Mouse (Mus musculus): ENCODE data around the gene Cldn15.
"Not testable (repeated sequence)": the region's sequence is repeated elsewhere in the genome, so short reads cannot be mapped to it uniquely, and the experiment has no call there.

Gene Cldn15

DNA sequence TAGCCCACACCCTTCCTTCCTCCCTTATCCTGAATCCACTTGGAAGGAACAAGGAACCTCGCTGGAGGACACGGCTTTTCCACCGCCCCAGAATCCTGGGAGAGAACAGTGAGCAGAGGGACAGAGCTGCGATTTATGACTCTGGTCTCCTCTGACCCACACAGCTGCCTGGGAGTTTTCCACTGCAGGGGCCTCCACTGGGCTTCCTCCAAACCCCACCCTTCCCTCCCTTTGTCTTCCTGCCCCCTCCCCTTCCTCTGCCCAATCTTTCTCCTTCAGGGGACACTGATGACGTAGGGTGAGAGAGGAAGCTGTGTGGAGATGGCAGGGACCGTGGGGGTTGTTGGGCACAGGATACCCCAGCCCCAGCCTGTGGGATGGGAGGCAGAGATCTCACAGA is at the start of gene Cldn15:
Gene Cldn15, plus strand, starts transcription at position 286 of the 400 bp plus-strand sequence.
- DNase-seq (ENCODE audit: low spot score), result no peak

DNA sequence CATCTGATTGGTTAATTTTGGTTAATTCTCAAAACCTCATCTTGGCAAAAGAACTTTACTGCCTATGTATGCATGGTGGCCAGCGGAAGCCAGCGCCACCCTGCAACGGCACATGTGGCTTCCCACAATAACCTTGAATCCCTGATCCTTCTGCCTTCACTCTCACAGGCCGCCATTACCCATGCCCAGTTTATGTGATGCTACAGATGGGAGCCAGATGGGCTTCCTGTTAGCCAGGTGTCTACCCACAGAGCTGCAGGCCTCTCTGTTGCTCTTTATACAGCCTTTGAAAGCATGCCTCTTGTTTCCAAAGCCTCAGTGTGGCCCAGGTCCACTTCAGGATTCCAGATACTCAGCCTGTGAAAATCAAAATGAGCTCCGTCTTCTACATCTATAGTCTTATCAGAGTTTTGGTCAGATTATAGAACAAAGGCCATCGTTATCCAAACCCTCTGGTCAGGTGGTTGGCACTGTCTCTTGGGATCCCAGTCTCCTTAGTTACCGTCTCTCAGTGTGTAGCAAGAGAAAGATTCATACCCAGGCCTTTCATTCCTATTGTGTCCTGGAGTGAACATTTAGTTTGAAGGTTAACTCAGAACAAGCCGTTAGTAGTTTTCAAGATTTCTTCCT is 48.7 kb upstream of the Cldn15 start:
- DNase-seq (ENCODE audit: low spot score), result no peak

- DNase-seq (ENCODE audit: low spot score), result peak; percentile 57
Observed at GRCm38 (mm10) chr5:136918655-136919472, 47.6 kb upstream of the Cldn15 start.

GRCm38 (mm10) chr5:136919546-136920301 is 46.7 kb upstream of the Cldn15 start:
- no peak for DNase-seq (ENCODE audit: low spot score)

DNA sequence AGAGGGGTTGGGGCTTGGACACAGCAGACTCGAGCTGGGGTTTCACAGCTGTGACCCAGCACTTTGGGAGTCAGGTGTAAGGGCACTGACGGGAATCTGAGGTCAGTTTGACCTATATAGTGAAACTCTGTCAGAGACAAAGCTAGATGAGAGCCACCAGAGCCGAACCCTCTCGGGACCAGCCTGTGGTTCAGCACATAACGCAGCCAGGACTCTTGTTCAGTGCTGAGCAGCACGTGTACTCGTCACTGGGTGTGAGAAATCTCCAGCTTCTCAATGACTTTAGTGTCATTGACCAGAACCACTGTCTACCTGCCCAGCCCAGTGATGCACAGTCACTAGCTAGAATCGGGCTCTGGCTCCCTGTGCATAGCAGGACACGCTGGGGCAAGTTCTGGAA is 43.6 kb upstream of the Cldn15 start:
- no peak for DNase-seq (ENCODE audit: low spot score)

GRCm38 (mm10) chr5:136923751-136924478 is 42.5 kb upstream of the Cldn15 start:
- no peak for DNase-seq (ENCODE audit: low spot score)

- DNase-seq (ENCODE audit: low spot score), result peak; percentile 82
Observed at GRCm38 (mm10) chr5:136929073-136929472, 37.3 kb upstream of the Cldn15 start.

DNA sequence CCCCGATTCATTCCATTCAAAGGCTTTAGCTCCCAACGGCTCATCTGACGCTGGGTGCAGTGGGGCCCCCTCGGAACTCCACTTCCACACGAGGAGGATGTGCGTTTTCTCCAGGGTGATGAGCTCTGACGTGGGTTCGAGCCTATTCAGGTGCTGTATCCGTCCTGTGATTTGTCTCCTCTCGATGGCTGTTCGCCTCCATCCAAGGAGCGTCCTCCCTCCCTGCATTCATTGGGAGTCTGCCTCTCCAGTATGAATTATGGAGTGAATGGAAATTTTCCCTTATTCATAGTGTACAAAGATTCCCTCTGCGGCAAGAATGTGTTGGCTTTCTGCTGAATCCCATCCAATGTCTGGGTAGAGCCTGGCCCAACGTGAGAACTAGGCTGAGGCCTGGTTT is 34.5 kb upstream of the Cldn15 start:
- DNase-seq (ENCODE audit: low spot score), result no peak

GRCm38 (mm10) chr5:136932956-136933355 is 33.5 kb upstream of the Cldn15 start:
- DNase-seq (ENCODE audit: low spot score), result no peak

- no peak for DNase-seq (ENCODE audit: low spot score)
Observed at GRCm38 (mm10) chr5:136933930-136934329, 32.5 kb upstream of the Cldn15 start.

DNA sequence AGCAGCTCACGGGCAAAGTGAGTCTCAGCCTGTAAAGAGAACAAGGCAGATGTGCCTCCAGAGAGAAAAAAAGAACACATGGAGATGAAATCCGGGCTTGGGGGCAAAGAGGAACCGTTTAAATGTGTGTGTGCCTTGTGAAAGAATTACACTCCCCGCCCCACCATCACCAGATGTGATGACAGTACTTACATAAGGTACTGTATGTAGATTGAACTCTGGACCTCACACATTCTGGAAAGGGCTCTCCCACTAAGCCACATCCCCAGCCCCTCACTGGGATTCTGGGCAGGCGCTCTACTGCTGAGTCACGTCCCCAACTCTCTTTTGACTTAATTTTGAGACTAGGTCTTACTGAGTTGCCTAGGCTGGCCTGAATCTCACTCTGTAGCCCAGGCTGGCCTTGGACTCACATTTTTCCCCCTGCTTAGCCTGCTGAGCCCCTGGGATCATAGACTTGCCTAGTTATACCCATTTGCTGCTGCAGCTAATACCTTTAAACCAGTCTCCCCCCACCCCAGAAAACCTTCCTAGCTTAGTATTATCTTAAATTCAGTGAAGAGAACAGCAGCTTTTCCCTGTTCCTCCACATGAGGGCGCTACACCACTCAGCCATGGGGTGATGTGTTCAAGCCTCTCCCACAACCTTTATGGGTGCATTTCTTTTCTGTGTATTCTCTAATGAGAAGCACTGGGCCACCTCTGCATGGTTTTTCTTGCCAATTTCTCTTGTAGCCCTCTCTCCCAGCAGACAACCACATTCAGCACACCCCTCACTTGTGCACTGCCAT is 30.3 kb upstream of the Cldn15 start:
- no peak for DNase-seq (ENCODE audit: low spot score)

GRCm38 (mm10) chr5:136936750-136937149 is 29.7 kb upstream of the Cldn15 start:
- DNase-seq (ENCODE audit: low spot score), result no peak

- DNase-seq (ENCODE audit: low spot score), result no peak
Observed at GRCm38 (mm10) chr5:136937621-136938020, 28.8 kb upstream of the Cldn15 start.

DNA sequence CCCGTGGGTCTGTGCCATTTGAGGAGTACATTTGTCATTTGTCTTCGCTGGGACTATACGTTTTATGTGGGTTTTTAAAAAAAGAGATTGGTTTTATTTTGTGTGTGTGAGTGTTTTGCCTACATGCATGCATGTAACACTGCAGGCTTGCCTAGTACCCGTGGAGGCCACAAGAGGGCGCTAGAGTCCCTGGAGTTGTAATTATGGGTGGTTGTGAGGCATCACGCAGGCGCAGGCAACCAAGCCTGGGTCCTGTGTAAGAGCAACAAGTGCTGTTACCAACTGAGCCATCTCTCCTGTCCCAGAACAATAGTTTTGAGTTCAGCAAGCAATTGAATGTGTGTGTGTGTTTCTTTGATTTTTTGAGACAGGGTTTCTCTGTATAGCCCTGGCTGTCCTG is 27.1 kb upstream of the Cldn15 start:
- DNase-seq (ENCODE audit: low spot score), result no peak

DNA sequence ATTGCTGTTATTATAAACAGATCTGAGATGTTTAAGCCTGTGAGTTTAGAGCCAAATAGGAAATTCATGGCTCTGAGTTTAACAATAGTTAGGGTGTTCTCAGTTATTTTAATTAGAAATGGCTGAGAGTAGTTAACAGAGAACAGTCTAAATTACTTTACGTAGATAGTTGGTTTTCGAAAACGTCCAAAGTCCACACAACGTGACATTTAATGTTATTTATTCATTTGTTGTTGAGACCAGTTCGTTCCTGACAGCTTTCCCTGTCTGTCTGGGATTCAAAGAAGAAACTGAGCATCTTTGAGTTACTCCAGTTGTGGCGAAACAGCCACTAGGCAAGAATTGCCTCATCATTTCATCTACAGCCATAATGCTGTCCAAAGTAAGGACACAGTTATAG is 26.4 kb upstream of the Cldn15 start:
- DNase-seq (ENCODE audit: low spot score), result not testable (repeated sequence)

- no peak for DNase-seq (ENCODE audit: low spot score)
Observed at GRCm38 (mm10) chr5:136940845-136941560, 25.4 kb upstream of the Cldn15 start.

- no peak for DNase-seq (ENCODE audit: low spot score)
Observed at GRCm38 (mm10) chr5:136942781-136943180, 23.6 kb upstream of the Cldn15 start.

- no peak for DNase-seq (ENCODE audit: low spot score)
Observed at GRCm38 (mm10) chr5:136943382-136943781, 23.0 kb upstream of the Cldn15 start.

DNA sequence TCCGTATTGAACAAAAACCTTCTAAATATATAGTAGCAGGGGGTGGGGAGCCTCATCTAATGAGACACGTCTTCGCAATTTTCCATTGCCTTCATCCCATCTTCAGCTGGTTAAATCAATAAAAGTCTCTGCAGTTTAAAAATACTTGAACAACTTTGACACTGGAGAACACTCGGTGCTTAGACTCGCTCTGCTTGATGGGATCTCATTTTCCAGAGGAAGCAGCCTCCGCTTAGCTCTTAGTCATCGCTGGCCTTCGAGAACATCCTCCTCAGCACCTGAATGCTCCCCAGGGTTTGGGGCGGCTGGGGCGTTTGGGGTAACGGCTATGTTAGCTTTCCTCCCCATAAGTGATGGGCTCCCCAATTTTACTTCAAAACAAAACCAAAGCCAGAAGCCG is 21.3 kb upstream of the Cldn15 start:
- no peak for DNase-seq (ENCODE audit: low spot score)

- no peak for DNase-seq (ENCODE audit: low spot score)
Observed at GRCm38 (mm10) chr5:136947874-136948273, 18.5 kb upstream of the Cldn15 start.
